Mouse (Mus musculus) liver, postnatal 0 days (tissue): ENCODE data around the gene Gpd2. TPM values are rescaled to one million over a fixed set of nuclear protein-coding genes. Genes with fewer than 3 reads are reported as not detected.

Source experiments
- ATAC-seq: fragments of 200-750 bp; cut with Nextera tagmentation; 2 replicates; pipeline ENCODE4 v1.8.0; 2017; ENCODE audit warnings: mild to moderate bottlenecking, moderate library complexity
- DNase-seq: peaks from one replicate; pipeline ENCODE4 v3.0.0-alpha.2; 2016
- H3K27ac ChIP-seq: fragments of 300-500 bp; sonication (generic); 2 replicates; pipeline ENCODE4 v1.5.1; 2014; ENCODE audit warnings: antibody characterized with exemption, moderate library complexity, mild to moderate bottlenecking, low read depth
- H3K27me3 ChIP-seq: fragments of 300-500 bp; sonication (generic); 2 replicates; pipeline ENCODE4 v1.6.1; 2014; ENCODE audit warnings: low read length, control low read depth, mixed read lengths; ENCODE audit not compliant: insufficient read depth
- H3K36me3 ChIP-seq: fragments of 300-500 bp; sonication (generic); replicated peaks from 2 replicates; pipeline ENCODE4 v1.6.1; 2014; ENCODE audit warnings: mild to moderate bottlenecking, control low read depth, low read length, moderate library complexity, mixed read lengths; ENCODE audit not compliant: insufficient read depth
- H3K4me1 ChIP-seq: fragments of 300-500 bp; sonication (generic); 2 replicates; pipeline ENCODE4 v1.6.1; 2014; ENCODE audit warnings: antibody characterized with exemption, mild to moderate bottlenecking, control low read depth; ENCODE audit not compliant: insufficient read depth
- H3K4me2 ChIP-seq: fragments of 300-500 bp; sonication (generic); 2 replicates; pipeline ENCODE4 v1.6.1; 2014; ENCODE audit warnings: low read depth, mild to moderate bottlenecking, low read length, moderate library complexity, mixed read lengths
- H3K4me3 ChIP-seq: fragments of 300-500 bp; sonication (generic); 2 replicates; pipeline ENCODE4 v1.5.1; 2014; ENCODE audit warnings: low read depth, low read length
- H3K9ac ChIP-seq: fragments of 300-500 bp; sonication (generic); replicated peaks from 2 replicates; pipeline ENCODE4 v1.6.1; 2014; ENCODE audit warnings: mild to moderate bottlenecking, moderate library complexity
- H3K9me3 ChIP-seq: fragments of 300-500 bp; sonication (generic); 2 replicates; pipeline ENCODE4 v1.6.1; 2016; ENCODE audit warnings: mild to moderate bottlenecking, control low read depth, low read length, mixed read lengths
- CTCF ChIP-seq: sonication (generic); IDR thresholded peaks from 2 replicates; pipeline ENCODE4 v1.5.1; 2016; ENCODE audit warnings: antibody characterized with exemption, low read depth
- EP300 ChIP-seq: IDR thresholded peaks from 2 replicates; pipeline ENCODE4 v1.6.1; 2016; ENCODE audit warnings: antibody characterized with exemption, low read depth, mild to moderate bottlenecking
- WGBS: fragments of 180-500 bp; shearing (Covaris S2); extraction: QIAGEN DNeasy Blood & Tissue Kit; methylation state at CpG from one replicate; pipeline ENCODE4 v1.1.7; 2014; ENCODE audit not compliant: insufficient replicate concordance; 5-methylcytosine and 5-hydroxymethylcytosine counted together
- polyA plus RNA-seq: library from polyadenylated mRNA; unstranded; fragments of >200 nt; fragmentation: Nextera tagmentation; extraction: Ambion mirVana; gene quantifications from 2 replicates; pipeline ENCODE4 v1.2.1, GENCODE M21; 2015

Gpd2 gene
- polyA plus RNA-seq, 1 experiment from 2014 or later, result 29.7 TPM

- WGBS, result 67% methylated on average over 5 of the region's 5 CpGs
- H3K4me2 ChIP-seq, result no peak overlapping the region
- DNase-seq (no peak), ATAC-seq (no peak)
- H3K27me3 ChIP-seq, result no peaks in the 10 kb centered on the region
- peaks cover 6% of the 10 kb centered on the region; the same call in 1 of the 2 replicates for H3K4me1 ChIP-seq
- H3K36me3 ChIP-seq, result no peaks in the 10 kb centered on the region
- H3K9me3 ChIP-seq, result no peaks in the 10 kb centered on the region
- TF ChIP-seq EP300 (no peak), CTCF (no peak)
- no peak overlapping the region for H3K4me3 ChIP-seq
- no peak overlapping the region for H3K27ac ChIP-seq
- no peak overlapping the region for H3K9ac ChIP-seq
Observed at GRCm38 (mm10) chr2:57243987-57244386, 6.6 kb downstream of the Gpd2 start.

GRCm38 (mm10) chr2:57245721-57246328 lies 8.4 kb downstream of the Gpd2 start:
- Histone ChIP-seq H3K36me3 (no peaks in the 10 kb centered on the region), H3K27ac (no peak overlapping the region), H3K9ac (no peak overlapping the region), H3K4me1 (0 out of 2 replicates have a peak, but pooled peaks cover 2% of the 10 kb centered on the region), H3K4me3 (no peak overlapping the region), H3K27me3 (no peaks in the 10 kb centered on the region), H3K4me2 (no peak overlapping the region), H3K9me3 (no peaks in the 10 kb centered on the region)
- TF ChIP-seq CTCF (no peak), EP300 (no peak)
- no peak for DNase-seq
- 84% methylated on average over 6 of the region's 6 CpGs for WGBS
- ATAC-seq, result no peak

- no peak overlapping the region for H3K9ac ChIP-seq
- H3K4me2 ChIP-seq, result no peak overlapping the region
- WGBS, result 85% methylated on average over 3 of the region's 3 CpGs
- no peak overlapping the region for H3K4me3 ChIP-seq
- H3K27ac ChIP-seq, result no peak overlapping the region
- H3K9me3 ChIP-seq, result no peaks in the 10 kb centered on the region
- H3K4me1 ChIP-seq, result 0 out of 2 replicates have a peak, but pooled peaks cover 2% of the 10 kb centered on the region
- no peaks in the 10 kb centered on the region for H3K36me3 ChIP-seq
- TF ChIP-seq EP300, result no peak
- TF ChIP-seq CTCF, result no peak
- DNase-seq (no peak), ATAC-seq (no peak)
- no peaks in the 10 kb centered on the region for H3K27me3 ChIP-seq
Observed at GRCm38 (mm10) chr2:57250113-57250512, 12.7 kb downstream of the Gpd2 start.

GRCm38 (mm10) chr2:57251636-57252317 lies 14.3 kb downstream of the Gpd2 start:
- Histone ChIP-seq H3K4me3 (no peak overlapping the region), H3K27ac (peak overlapping the region; percentile 62; the same call in 1 of the 2 replicates), H3K9ac (no peak overlapping the region), H3K4me2 (no peak overlapping the region), H3K27me3 (no peaks in the 10 kb centered on the region), H3K4me1 (peaks cover 6% of the 10 kb centered on the region; the same call in 1 of the 2 replicates), H3K9me3 (no peaks in the 10 kb centered on the region), H3K36me3 (no peaks in the 10 kb centered on the region)
- 77% methylated on average over 13 of the region's 13 CpGs for WGBS
- no peak for ATAC-seq
- TF ChIP-seq CTCF (no peak), EP300 (no peak)
- DNase-seq, result no peak

GRCm38 (mm10) chr2:57252542-57253301 lies 15.3 kb downstream of the Gpd2 start:
- Histone ChIP-seq H3K4me1 (peaks cover 3% of the 10 kb centered on the region; the same call in 1 of the 2 replicates), H3K4me3 (no peak overlapping the region), H3K36me3 (no peaks in the 10 kb centered on the region), H3K27me3 (no peaks in the 10 kb centered on the region), H3K9me3 (no peaks in the 10 kb centered on the region), H3K4me2 (no peak overlapping the region), H3K9ac (no peak overlapping the region), H3K27ac (peak overlapping the region; percentile 72)
- peak; percentile 92 for ATAC-seq
- DNase-seq, result peak; percentile 60
- 61% methylated on average over 10 of the region's 10 CpGs for WGBS
- TF ChIP-seq EP300 (peak; percentile 80), CTCF (no peak)

- no peak for TF ChIP-seq EP300
- TF ChIP-seq CTCF, result no peak
- Histone ChIP-seq H3K4me1 (peaks cover 3% of the 10 kb centered on the region; the same call in 1 of the 2 replicates), H3K4me3 (no peak overlapping the region), H3K27me3 (no peaks in the 10 kb centered on the region), H3K9ac (no peak overlapping the region), H3K36me3 (no peaks in the 10 kb centered on the region), H3K27ac (no peak overlapping the region), H3K9me3 (no peaks in the 10 kb centered on the region), H3K4me2 (no peak overlapping the region)
- ATAC-seq (no peak), DNase-seq (no peak)
- WGBS, result 75% methylated on average over 4 of the region's 4 CpGs
Observed at GRCm38 (mm10) chr2:57254267-57254666, 16.8 kb downstream of the Gpd2 start.
